Mouse (Mus musculus) lung, adult 2 months (tissue): ENCODE measurements at regions not wholly inside any gene's neighbourhood (a gene's known extent, or its start where the extent isn't known, plus 50 kb on each side); places are given as distances from the start of the nearest gene placed in this dataset.

Source experiments
- CTCF ChIP-seq: fragments of 200-500 bp; IDR thresholded peaks from 2 replicates; pipeline ENCODE4 v1.5.1; 2011; ENCODE audit warnings: mild to moderate bottlenecking, low read length, control low read depth; ENCODE audit not compliant: insufficient read depth
- POLR2A ChIP-seq: fragments of 200-500 bp; IDR thresholded peaks from 2 replicates; pipeline ENCODE4 v1.6.1; 2011; ENCODE audit warnings: low read depth, mild to moderate bottlenecking, control low read depth, low read length, borderline replicate concordance; ENCODE audit errors: extremely low read depth

- TF ChIP-seq CTCF (no peak), POLR2A (no peak)
Measured at GRCm38 (mm10) chr9:34279386-34279785, 206.3 kb upstream of the Kirrel3 start.
